Mouse (Mus musculus) CH12.LX (cell line): ENCODE results near the gene Borcs8. TPM values are rescaled to one million over a fixed set of nuclear protein-coding genes. Genes with fewer than 3 reads are reported as not detected.
A peak's percentile ranks its signal among the peaks of the same experiment; 100 is the strongest.

Source experiments
- DNase-seq: peaks from one replicate; pipeline ENCODE4 v3.0.0-alpha.2; 2013; ENCODE audit errors: extremely low read depth
- H3K27ac ChIP-seq: 2 replicates; pipeline ENCODE4 v1.5.1; 2012; ENCODE audit warnings: low read depth, mild to moderate bottlenecking, control low read depth, moderate library complexity; ENCODE audit not compliant: insufficient read depth
- H3K27me3 ChIP-seq: replicated peaks from 2 replicates; pipeline ENCODE3; 2012; ENCODE audit warnings: inconsistent platforms
- H3K36me3 ChIP-seq, 2 experiments: replicated peaks in 1 of 2; 2 replicates each; pipeline versions ENCODE3 to v1.6.1; 2012; ENCODE audit warnings: inconsistent platforms in 1 of 2, low read length in 1 of 2, mild to moderate bottlenecking in 1 of 2, mixed read lengths in 1 of 2, moderate library complexity in 1 of 2; ENCODE audit not compliant: control insufficient read depth in 1 of 2, insufficient read depth in 1 of 2
- H3K4me1 ChIP-seq, 2 experiments: 2 replicates each; pipeline ENCODE4 v1.6.1; 2012; ENCODE audit warnings: inconsistent platforms in 1 of 2, moderate library complexity in 1 of 2; ENCODE audit not compliant: insufficient read depth in 2 of 2, control insufficient read depth in 1 of 2
- H3K4me2 ChIP-seq: 2 replicates; pipeline ENCODE4 v1.6.1; 2012; ENCODE audit warnings: low read depth, mild to moderate bottlenecking, control low read depth; ENCODE audit not compliant: poor library complexity, insufficient read depth, severe bottlenecking
- H3K4me3 ChIP-seq, 3 experiments: fragments of 150-350 bp in 1 of 3; sonication (generic) in 1 of 3; replicated peaks in 1 of 3; 2 replicates each; pipeline versions ENCODE3 to v1.5.1; 2011 to 2012; ENCODE audit warnings: low read depth in 2 of 3, low read length in 2 of 3, mild to moderate bottlenecking in 2 of 3, moderate library complexity in 2 of 3, control low read depth in 1 of 3, improper control_type of control experiment in 1 of 3, inconsistent platforms in 1 of 3, mixed read lengths in 1 of 3; ENCODE audit not compliant: poor library complexity in 1 of 3
- H3K79me2 ChIP-seq: replicated peaks from 2 replicates; pipeline ENCODE4 v1.6.1; 2012; ENCODE audit warnings: mild to moderate bottlenecking, moderate library complexity; ENCODE audit not compliant: control insufficient read depth, poor library complexity, insufficient read depth, severe bottlenecking; ENCODE audit errors: extremely low read depth
- H3K9ac ChIP-seq: 2 replicates; pipeline ENCODE4 v1.6.1; 2012; ENCODE audit warnings: low read depth, mild to moderate bottlenecking, control low read depth, moderate library complexity; ENCODE audit not compliant: insufficient read depth
- H3K9me3 ChIP-seq: replicated peaks from 2 replicates; pipeline ENCODE3; 2012; ENCODE audit warnings: low read length, inconsistent platforms, mixed read lengths
- BHLHE40 ChIP-seq: IDR thresholded peaks from 2 replicates; pipeline ENCODE4 v1.6.1; 2011; ENCODE audit warnings: mild to moderate bottlenecking, low read depth, low read length, improper control_type of control experiment
- E2F4 ChIP-seq: IDR thresholded peaks from 2 replicates; pipeline ENCODE4 v1.6.1; 2011; ENCODE audit warnings: low read depth, low read length, improper control_type of control experiment; ENCODE audit not compliant: insufficient replicate concordance
- ELF1 ChIP-seq: IDR thresholded peaks from 2 replicates; pipeline ENCODE4 v1.6.1; 2014; ENCODE audit warnings: low read depth, mild to moderate bottlenecking, inconsistent platforms, low read length, improper control_type of control experiment
- GABPA ChIP-seq: IDR thresholded peaks from 2 replicates; pipeline ENCODE4 v1.6.1; 2012; ENCODE audit warnings: low read depth, low read length, improper control_type of control experiment, inconsistent platforms; ENCODE audit not compliant: insufficient replicate concordance
- HCFC1 ChIP-seq: IDR thresholded peaks from 2 replicates; pipeline ENCODE4 v1.6.1; 2012; ENCODE audit warnings: low read depth, mild to moderate bottlenecking, inconsistent platforms, low read length, improper control_type of control experiment
- JUND ChIP-seq: conservative IDR thresholded peaks from 2 replicates; pipeline ENCODE4 v1.6.1; 2011; ENCODE audit warnings: low read depth, low read length, improper control_type of control experiment
- MAX ChIP-seq: IDR thresholded peaks from 2 replicates; pipeline ENCODE4 v1.6.1; 2011; ENCODE audit warnings: low read length, improper control_type of control experiment
- MXI1 ChIP-seq: IDR thresholded peaks from 2 replicates; pipeline ENCODE4 v1.6.1; 2011; ENCODE audit warnings: mild to moderate bottlenecking, low read depth, low read length, improper control_type of control experiment
- MYC ChIP-seq: IDR thresholded peaks from 2 replicates; pipeline ENCODE4 v1.6.1; 2011; ENCODE audit warnings: low read depth, mild to moderate bottlenecking, improper control_type of control experiment, low read length
- NELFE ChIP-seq: IDR thresholded peaks from 2 replicates; pipeline ENCODE4 v1.6.1; 2011; ENCODE audit warnings: low read depth, low read length, improper control_type of control experiment
- NRF1 ChIP-seq: IDR thresholded peaks from 2 replicates; pipeline ENCODE4 v1.6.1; 2014; ENCODE audit warnings: low read depth, mild to moderate bottlenecking, inconsistent platforms, low read length, improper control_type of control experiment, moderate library complexity
- POLR2A ChIP-seq: IDR thresholded peaks from 2 replicates; pipeline ENCODE4 v1.6.1; 2011; ENCODE audit warnings: low read depth, mild to moderate bottlenecking, improper control_type of control experiment, low read length
- SIN3A ChIP-seq: IDR thresholded peaks from 2 replicates; pipeline ENCODE4 v1.6.1; 2012; ENCODE audit warnings: low read length, improper control_type of control experiment, inconsistent platforms
- TBP ChIP-seq: conservative IDR thresholded peaks from 2 replicates; pipeline ENCODE4 v1.6.1; 2011; ENCODE audit warnings: low read depth, low read length, improper control_type of control experiment
- TCF12 ChIP-seq: IDR thresholded peaks from 2 replicates; pipeline ENCODE4 v1.6.1; 2014; ENCODE audit warnings: low read depth, mild to moderate bottlenecking, inconsistent platforms, low read length, improper control_type of control experiment
- USF1 ChIP-seq: IDR thresholded peaks from 2 replicates; pipeline ENCODE4 v1.6.1; 2014; ENCODE audit warnings: low read depth, mild to moderate bottlenecking, inconsistent platforms, low read length, improper control_type of control experiment
- ZC3H11A ChIP-seq: IDR thresholded peaks from 2 replicates; pipeline ENCODE4 v1.6.1; 2012; ENCODE audit warnings: low read depth, mild to moderate bottlenecking, inconsistent platforms, low read length, improper control_type of control experiment
- ZNF384 ChIP-seq: IDR thresholded peaks from 2 replicates; pipeline ENCODE4 v1.6.1; 2012; ENCODE audit warnings: low read depth, low read length, improper control_type of control experiment, inconsistent platforms
- dilution Hi-C: fragments of 300-500 bp; cut with MboI; formaldehyde crosslinking; loops from 2 replicates; pipeline ENCODE4 v1.14.3; 2020; ENCODE audit warnings: low sequenced_read_pairs; ENCODE audit not compliant: extremely low pct_unique_long_range_greater_than_20kb, extremely low pct_ligation_motif_present
- in situ Hi-C: fragments of 300-500 bp; cut with MboI; formaldehyde crosslinking; loops from 3 replicates; pipeline ENCODE4 v1.14.3; 2019; ENCODE audit warnings: low sequenced_read_pairs, low pct_ligation_motif_present, low pct_unique_long_range_greater_than_20kb, mixed read lengths
- polyA plus RNA-seq: library from polyadenylated mRNA; unstranded; fragments of >175 nt; gene quantifications from 2 replicates; pipeline ENCODE4 v1.2.1, GENCODE M21; 2012; ENCODE audit warnings: low read depth; ENCODE audit not compliant: insufficient read length
- total RNA-seq, 2 experiments: library from RNA; depleted of rRNA; stranded (reverse); fragments of 300-350 nt in 1 of 2; fragments of >200 nt in 1 of 2; gene quantifications; 2 replicates each; pipeline ENCODE4 v1.2.3; 2012 to 2014

Borcs8 gene
- total RNA-seq (2012; rRNA removed), result 56.4 and 63.9 TPM in 2 replicates
- total RNA-seq (2014; rRNA removed), result 22.2 and 28.7 TPM in 2 replicates
- 44.0 and 45.8 TPM in 2 replicates for polyA plus RNA-seq

- H3K9me3 ChIP-seq, result no peaks in the 10 kb centered on the region
- in situ Hi-C loops (no loop called here), dilution Hi-C loops (no loop called here)
- peaks cover 13 to 49% of the 10 kb centered on the region in 2 experiments for H3K4me1 ChIP-seq
- no peaks in the 10 kb centered on the region for H3K27me3 ChIP-seq
- peak within 1 kb of the TSS; percentile 91 for H3K9ac ChIP-seq
- peak within 1 kb of the TSS; percentile 79 to 92 (median 86) for H3K4me3 ChIP-seq
- TF ChIP-seq GABPA (no peak), MAX (peak; percentile 34; the same call in 1 of the 2 replicates), POLR2A (peak; percentile 58), TCF12 (peak; percentile 72), SIN3A (peak; percentile 94), ZNF384 (peak; percentile 56), ELF1 (peak; percentile 92), TBP (peak; percentile 47; the same call in 1 of the 2 replicates), USF1 (no peak), NRF1 (peak; percentile 97), HCFC1 (peak; percentile 33; the same call in 1 of the 2 replicates), NELFE (peak; percentile 59; the same call in 1 of the 2 replicates), ZC3H11A (no peak), MXI1 (peak; percentile 78)
- H3K79me2 ChIP-seq, result peaks cover 28% of the 10 kb centered on the region
- H3K27ac ChIP-seq, result peak within 1 kb of the TSS; percentile 85
- H3K36me3 ChIP-seq, result peaks cover 49 to 53% of the 10 kb centered on the region in 2 experiments
- peak; percentile 99 for DNase-seq
- peak within 1 kb of the TSS; percentile 93 for H3K4me2 ChIP-seq
These were observed at the start of gene Borcs8, which contains the start of the genes Rfxank and Mef2b for GRCm38 (mm10) chr8:70139026-70139857. Borcs8 (plus strand) TSS chr8:70139499. Rfxank (minus strand) TSS chr8:70139154. Mef2b (plus strand) TSS chr8:70139711.

GRCm38 (mm10) chr8:70092786-70093185 lies 46.5 kb upstream of the Borcs8 start:
- in situ Hi-C loops (no loop called here), dilution Hi-C loops (no loop called here)
- TF ChIP-seq E2F4, result no peak
- no peak for TF ChIP-seq MYC
- TF ChIP-seq JUND, result no peak
- no peak for TF ChIP-seq MAX
- no peak for TF ChIP-seq BHLHE40
- no peak overlapping the region for H3K4me2 ChIP-seq
- H3K9me3 ChIP-seq, result peaks cover 2% of the 10 kb centered on the region
- DNase-seq, result no peak
- H3K27ac ChIP-seq, result no peak overlapping the region
- peaks cover 2 to 50% of the 10 kb centered on the region in 2 experiments for H3K36me3 ChIP-seq
- H3K4me3 ChIP-seq, result no peak overlapping the region
- no peak overlapping the region for H3K9ac ChIP-seq
- H3K4me1 ChIP-seq, result no peaks in the 10 kb centered on the region
- H3K27me3 ChIP-seq, result no peaks in the 10 kb centered on the region
- H3K79me2 ChIP-seq, result no peaks in the 10 kb centered on the region
